Mouse (Mus musculus) E14TG2a.4 (cell line): ENCODE data around the gene Ncoa3.

Experiments used
- CTCF ChIP-seq: conservative IDR thresholded peaks from 2 replicates; pipeline ENCODE4 v1.5.1; 2014; ENCODE audit warnings: low read length
- NANOG ChIP-seq: IDR thresholded peaks from 2 replicates; pipeline ENCODE4 v1.6.1; 2014; ENCODE audit warnings: borderline replicate concordance, low read length, mixed read lengths

- TF ChIP-seq CTCF: no peak
- TF ChIP-seq NANOG: no peak
Observed at GRCm38 (mm10) chr2:166077371-166077770, 84.9 kb downstream of the Ncoa3 start.
